Mouse (Mus musculus) kidney, postnatal 36 days (tissue): ENCODE measurements at regions not wholly inside any gene's neighbourhood (a gene's known extent, or its start where the extent isn't known, plus 50 kb on each side); places are given as distances from the start of the nearest gene placed in this dataset.

Experiments
- DNase-seq, 2 experiments: peaks; one replicate each; pipeline ENCODE4 v3.0.0; 2021 to 2022; ENCODE audit warnings: mixed read lengths in 2 of 2

DNA sequence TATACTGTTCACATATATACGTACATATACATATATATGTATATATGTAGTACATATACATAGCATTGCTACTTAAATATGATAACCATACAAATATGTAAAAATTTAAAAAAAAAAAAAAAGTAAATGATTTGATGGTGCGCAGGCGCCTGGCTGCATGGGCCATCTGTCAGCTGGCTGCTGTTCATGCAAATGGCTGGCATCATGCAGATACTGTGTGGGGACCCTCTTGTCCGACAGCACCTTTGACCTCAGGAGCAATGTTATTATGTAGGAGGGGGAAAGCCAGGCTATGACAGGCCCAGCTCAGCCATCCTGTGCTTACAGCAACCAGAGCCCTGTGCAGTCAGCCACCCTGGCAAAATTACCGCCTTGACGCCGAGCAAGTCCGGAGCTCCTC, 65.1 kb upstream of the Tnrc6c start:
- no peak for DNase-seq

DNA sequence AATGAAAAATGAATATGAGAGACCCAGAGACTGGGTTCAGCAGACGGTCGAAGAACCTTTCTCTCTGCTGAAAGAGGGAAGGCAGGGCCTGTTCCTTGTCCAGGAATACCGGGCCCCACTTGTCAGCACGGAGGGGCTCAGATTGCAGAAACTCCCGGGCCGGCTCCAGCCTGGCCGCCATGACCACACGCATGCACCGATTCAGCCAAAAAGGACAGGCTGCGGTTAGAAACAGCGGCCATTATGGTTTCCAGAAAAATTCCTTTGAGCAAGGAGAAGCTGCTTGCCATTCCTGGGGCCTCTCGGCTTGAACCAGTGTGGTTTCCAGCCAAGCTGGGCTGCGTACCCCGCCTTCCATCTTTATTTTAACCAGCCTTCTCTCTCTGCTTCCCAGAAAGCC, 64.7 kb upstream of the Tnrc6c start:
- no peak for DNase-seq

DNA sequence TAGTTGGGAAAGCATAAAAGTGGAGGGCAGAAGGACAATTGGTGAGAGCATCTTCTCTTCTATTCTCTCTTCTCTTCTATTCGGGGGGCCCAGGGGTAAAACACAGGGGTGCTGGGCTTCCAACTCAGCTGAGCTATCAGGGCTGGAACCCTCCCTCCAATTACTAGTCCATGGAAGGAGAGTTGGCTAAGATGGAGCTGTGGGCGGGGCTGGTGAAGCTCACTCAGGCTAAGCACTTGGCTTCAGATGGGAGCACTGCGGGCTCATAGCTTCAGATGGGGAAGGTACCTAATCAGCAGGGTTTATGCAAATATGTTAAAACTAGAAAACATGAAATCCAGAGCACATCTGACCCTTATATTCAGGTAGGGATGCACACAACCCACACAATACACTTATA, 61.5 kb upstream of the Tnrc6c start:
- no peak for DNase-seq

DNA sequence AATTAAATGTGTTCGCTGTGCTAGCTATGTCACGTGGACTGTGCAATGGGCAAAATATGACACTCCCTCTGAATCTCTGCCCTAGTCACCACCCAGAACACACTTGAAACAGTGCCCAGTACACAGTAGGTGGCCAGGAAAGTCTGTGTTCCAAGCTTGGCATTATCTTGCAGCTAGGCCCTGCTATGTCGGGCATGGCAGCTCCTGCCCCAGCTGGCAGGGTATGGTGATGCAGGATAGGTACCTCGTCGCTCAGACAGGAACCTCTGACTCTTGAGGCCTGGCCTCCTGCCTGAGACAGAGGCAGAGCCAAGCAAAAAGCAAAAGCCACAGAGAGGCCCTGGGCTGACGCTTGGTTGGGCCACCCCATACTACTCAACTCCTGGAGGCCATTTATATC, 57.9 kb upstream of the Tnrc6c start:
- DNase-seq: no peak

DNA sequence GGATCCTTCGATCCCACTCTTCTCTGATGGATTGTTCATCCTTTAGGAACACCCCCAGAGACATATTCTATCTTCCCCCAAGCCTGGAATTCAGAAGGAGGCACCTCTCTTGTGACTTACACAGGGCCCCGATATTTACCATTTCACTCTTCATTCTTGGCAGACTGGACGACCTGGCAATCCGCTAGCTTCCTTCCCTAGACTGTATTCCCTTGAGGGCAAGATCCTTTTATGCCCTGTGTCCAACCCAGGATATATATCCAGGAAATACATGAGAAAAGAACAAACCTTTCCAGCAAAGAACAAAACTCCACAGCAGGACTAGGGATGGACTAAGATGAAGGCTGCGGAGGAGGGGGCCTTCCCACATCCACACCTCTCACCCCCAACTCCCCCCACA, 56.3 kb upstream of the Tnrc6c start:
- no peak for DNase-seq

DNA sequence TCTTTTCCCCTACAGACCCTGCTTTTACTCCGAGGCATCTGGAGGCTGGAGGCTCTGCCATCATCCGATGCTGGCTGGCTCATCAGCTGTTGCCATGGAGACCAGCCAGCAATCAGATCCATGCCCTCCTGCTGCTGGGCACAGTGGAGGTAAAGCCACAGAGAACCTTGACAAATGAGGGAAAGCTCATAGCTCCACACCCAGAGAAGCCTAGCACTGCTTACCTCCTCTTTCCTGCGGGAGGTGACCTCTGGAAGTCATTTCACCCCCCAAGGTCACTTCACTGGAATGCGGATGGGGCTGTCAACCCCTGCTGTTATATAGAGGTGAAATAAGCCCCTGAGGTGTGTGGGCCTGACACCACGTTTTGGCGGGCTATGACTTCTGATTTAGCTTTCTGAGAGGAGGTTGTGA, 55.9 kb upstream of the Tnrc6c start:
- peak in 1 of 2 experiments; percentile 21 for DNase-seq

DNA sequence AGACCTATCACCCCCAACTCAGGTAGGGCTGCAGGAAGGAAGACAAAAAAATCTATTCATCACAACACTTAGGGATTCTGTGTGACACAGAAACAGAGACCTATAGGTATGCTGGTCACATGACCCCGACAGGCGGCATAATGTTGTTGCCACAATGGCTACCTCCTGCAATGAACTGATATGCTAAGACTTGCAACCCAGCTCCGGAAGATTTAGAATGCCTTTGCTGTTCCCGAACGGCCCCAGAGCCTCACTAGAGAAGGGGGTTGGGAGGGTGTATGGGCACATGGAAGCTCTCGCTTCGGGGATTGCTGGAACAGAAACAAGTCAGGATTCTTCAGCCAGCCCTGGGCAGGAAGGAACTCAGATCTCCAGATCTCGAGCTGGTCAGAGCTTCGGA, 55.5 kb upstream of the Tnrc6c start:
- peak in 1 of 2 experiments; percentile 26 for DNase-seq

DNA sequence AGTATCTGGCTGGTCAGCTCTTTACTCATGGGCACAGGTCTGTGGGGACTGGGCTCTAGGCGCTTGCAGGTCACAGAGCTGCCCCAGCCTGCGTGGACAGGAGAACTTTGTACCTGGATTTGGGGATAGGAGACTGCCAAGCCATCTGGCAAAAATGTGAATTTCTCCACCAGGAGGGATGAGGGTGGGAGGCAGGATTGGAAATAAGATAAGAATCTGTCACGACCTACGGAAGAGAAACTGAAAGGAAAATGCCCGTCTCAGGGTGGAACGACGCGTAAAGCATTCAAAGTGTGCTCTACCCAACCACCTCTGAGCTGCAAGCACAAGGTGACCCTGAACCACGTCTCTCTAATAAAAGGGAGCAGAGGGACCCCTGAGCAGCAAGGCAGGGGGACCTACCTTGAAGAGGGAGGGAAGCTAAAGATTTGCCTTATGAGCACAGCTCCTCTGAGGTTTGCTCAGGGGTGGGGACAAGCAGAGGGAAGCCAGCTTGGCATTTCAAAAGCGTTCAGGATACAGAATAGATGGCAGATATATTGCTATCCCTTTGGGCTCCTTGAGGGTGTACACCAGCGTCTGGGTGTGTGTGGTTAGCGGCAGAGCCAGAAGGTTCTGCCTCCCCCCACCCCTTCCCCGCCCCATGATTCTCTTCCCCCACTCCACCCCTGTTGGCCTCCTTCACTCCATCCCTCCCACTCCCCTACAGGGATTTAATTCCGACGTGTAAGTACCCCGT, 54.9 kb upstream of the Tnrc6c start:
- DNase-seq: peak in 1 of 2 experiments; percentile 25

DNA sequence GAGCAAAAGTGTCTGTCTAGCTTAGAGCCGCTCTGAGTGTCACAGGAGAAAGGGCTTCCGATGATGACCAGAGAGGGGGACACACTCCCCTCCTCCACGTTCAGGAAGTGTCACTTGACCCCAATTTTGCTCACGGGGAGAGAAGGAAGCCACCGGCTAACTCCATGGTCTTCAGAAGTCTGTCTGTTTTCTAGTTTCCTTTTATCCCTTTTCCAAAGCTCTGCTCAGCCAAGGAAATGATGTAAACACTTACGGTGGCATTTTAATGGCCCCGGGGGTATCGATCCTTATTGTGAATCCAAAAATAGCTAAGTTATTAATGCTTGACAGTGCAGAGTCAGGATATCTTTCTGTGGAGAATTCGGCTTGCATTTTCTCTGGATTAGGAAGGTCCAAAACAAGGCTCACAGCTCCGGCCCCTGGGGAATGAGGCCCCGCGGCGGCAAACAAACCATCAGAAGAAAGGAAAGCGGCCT, 54.3 kb upstream of the Tnrc6c start:
- DNase-seq: no peak

DNA sequence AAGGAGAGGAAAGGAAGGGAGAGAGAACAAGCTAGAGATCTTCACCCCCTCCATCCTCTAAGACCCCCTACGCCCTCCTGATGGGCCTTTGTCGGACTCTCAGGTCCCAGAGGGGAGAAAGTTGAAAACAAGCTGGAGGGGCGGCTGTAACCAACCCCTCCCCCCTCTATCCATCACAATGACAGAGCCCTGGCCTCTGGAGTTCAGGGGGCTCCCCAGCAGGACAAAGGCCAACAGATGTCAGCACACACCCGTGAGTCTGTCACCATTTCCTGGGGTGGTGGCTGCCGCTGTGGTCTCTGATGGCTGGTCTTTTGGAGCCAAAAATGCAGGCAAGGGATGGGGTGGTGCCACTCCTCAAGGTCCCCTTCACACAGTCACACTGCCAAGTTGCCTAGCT, 52.9 kb upstream of the Tnrc6c start:
- DNase-seq: peak; percentile 18 to 48

DNA sequence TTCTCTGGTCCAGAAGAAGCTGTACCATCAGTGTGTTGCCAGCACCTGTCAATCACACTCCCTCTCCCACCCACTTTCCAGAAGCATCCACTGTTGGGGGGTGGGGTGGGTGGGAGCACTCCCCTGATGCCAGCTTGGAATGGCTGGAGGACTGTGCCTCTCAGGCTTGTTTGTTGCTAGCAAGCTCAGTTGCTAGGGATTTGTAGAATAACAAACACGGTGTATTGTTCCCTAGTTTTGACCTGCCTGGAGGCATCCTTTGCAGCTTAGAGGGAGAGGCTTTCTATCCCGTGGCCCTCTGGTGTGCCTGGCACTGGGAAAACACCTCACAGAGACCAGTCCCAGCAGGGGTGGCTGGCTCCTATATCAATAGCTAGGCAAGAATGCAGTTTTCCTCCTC, 50.1 kb upstream of the Tnrc6c start:
- DNase-seq: no peak
